Comparison of ENCODE assay signal across 11 mouse cellular contexts in genomic region chr12:85619283-85619897, GRCm38 (mm10). TPM values are rescaled to one million over a fixed set of nuclear protein-coding genes. Genes with fewer than 3 reads are reported as not detected.
A peak's percentile ranks its signal among the peaks of the same experiment; 100 is the strongest.
DNase-seq lines count a peak whose midpoint lies in the region; ATAC-seq and TF ChIP-seq lines count a peak whose summit lies in the region.
"Had no signal": no experiment of that assay in that cellular context is flagged by ENCODE, and none has a peak within 500 bp of the region (broad histone marks: within the 10 kb centered on the region; RNA-seq: fewer than 3 reads in every experiment).

No protein-coding gene starts in this region.

- no peak overlapping the region for H3K9ac ChIP-seq in CH12.LX (ENCODE audit: insufficient read depth, low read depth)

- TF ChIP-seq RAD21 in CH12.LX (IDR thresholded peaks at IDR 0.05; ENCODE audit: low read depth, low read length): no peak

- ATAC-seq in cerebellum, adult (ENCODE audit: insufficient number of reproducible peaks, low FRiP score, low TSS enrichment): 0 out of 2 replicates have a peak, but pooled peaks have one; percentile 46

- no peak overlapping the region for H3K4me2 ChIP-seq in CH12.LX (ENCODE audit: insufficient read depth, low read depth, poor library complexity, severe bottlenecking)

- DNase-seq in cerebellum, postnatal 4 days (ENCODE audit: low spot score in 2 of 2): no peak
- no peak for DNase-seq in CH12.LX (ENCODE audit: extremely low read depth)
- DNase-seq in cerebellum, adult 9-11 months: peak; percentile 72
- DNase-seq in kidney, postnatal 14 days: peak; percentile 47
- DNase-seq in testis, postnatal 14 days (ENCODE audit: low spot score): no peak
- no peak for DNase-seq in embryo, embryonic 9.5 days (ENCODE audit: extremely low spot score)
- DNase-seq in testis, postnatal 10 days (ENCODE audit: low spot score): no peak
- DNase-seq: adrenal gland, adult 8-10 months; B cell, adult 2 months; thymus, adult 2 months had no signal

- H3K27me3 ChIP-seq in CH12.LX (replicated peaks): no peaks in the 10 kb centered on the region

- TF ChIP-seq POLR2A in CH12.LX (IDR thresholded peaks at IDR 0.05; ENCODE audit: low read depth, low read length): no peak

- H3K4me3 ChIP-seq in CH12.LX (replicated peaks in 1 of 3; ENCODE audit: low read depth in 2 of 3, low read length in 2 of 3, poor library complexity in 1 of 3): no peak overlapping the region

- no peak for TF ChIP-seq EP300 in CH12.LX (IDR thresholded peaks at IDR 0.05; ENCODE audit: low read length)

- H3K9me3 ChIP-seq in CH12.LX (replicated peaks; ENCODE audit: low read length): no peaks in the 10 kb centered on the region

- dilution Hi-C loops in CH12.LX (cut with MboI; ENCODE audit: extremely low pct_ligation_motif_present, extremely low pct_unique_long_range_greater_than_20kb, low sequenced_read_pairs): no loop called here

- peaks cover 10% of the 10 kb centered on the region for H3K79me2 ChIP-seq in CH12.LX (replicated peaks; ENCODE audit: control insufficient read depth, extremely low read depth, insufficient read depth, poor library complexity, severe bottlenecking)

- peaks cover 50 to 94% of the 10 kb centered on the region in 2 experiments for H3K36me3 ChIP-seq in CH12.LX (replicated peaks in 1 of 2; ENCODE audit: control insufficient read depth in 1 of 2, insufficient read depth in 1 of 2, low read length in 1 of 2)

- no peak overlapping the region for H3K27ac ChIP-seq in CH12.LX (ENCODE audit: insufficient read depth, low read depth)

- in situ Hi-C loops in CH12.LX (cut with MboI; ENCODE audit: low pct_ligation_motif_present, low pct_unique_long_range_greater_than_20kb, low sequenced_read_pairs): no loop called here

- no peak for TF ChIP-seq CTCF in CH12.LX (conservative IDR thresholded peaks at IDR 0.05 in 1 of 2, IDR thresholded peaks at IDR 0.05 in 1 of 2; ENCODE audit: low read depth in 2 of 2, low read length in 2 of 2)

- peaks cover 13 to 91% of the 10 kb centered on the region in 2 experiments for H3K4me1 ChIP-seq in CH12.LX (ENCODE audit: control insufficient read depth in 1 of 2, insufficient read depth in 2 of 2)

TF ChIP-seq in CH12.LX, 34 proteins besides CTCF, POLR2A, EP300 and RAD21:
- 0 out of 2 replicates have a peak, but pooled peaks have one; percentile 48 for TF ChIP-seq MAFK (IDR thresholded peaks at IDR 0.05; ENCODE audit: insufficient replicate concordance, low read length)
- no peak for TF ChIP-seq MXI1 (IDR thresholded peaks at IDR 0.05; ENCODE audit: low read depth, low read length)

RNA-seq across cellular contexts. Expression of gene Jdp2, which starts 20.6 kb away (rescaled TPM):
- 86.5 and 88.9 TPM in 2 replicates for total RNA-seq in CH12.LX (2012; rRNA removed)
- 64.7 and 67.3 TPM in 2 replicates for total RNA-seq in CH12.LX (2014; rRNA removed)
- polyA plus RNA-seq in CH12.LX (2012; ENCODE audit: insufficient read length, low read depth): 104 and 114 TPM in 2 replicates

Comparison
In these comparisons a context has a peak if more than half of its experiments do, and no peak if none do; other contexts are left out.
1. DNase-seq: peak in cerebellum, adult 9-11 months (single experiment) and kidney, postnatal 14 days (single experiment); none in cerebellum, postnatal 4 days (0 of 2), CH12.LX (single experiment), testis, postnatal 14 days (single experiment), embryo, embryonic 9.5 days (single experiment) and testis, postnatal 10 days (single experiment).